Mouse (Mus musculus) embryonic fibroblast, embryonic 13.5 days (primary cell): ENCODE measurements at regions not wholly inside any gene's neighbourhood (a gene's known extent, or its start where the extent isn't known, plus 50 kb on each side); places are given as distances from the start of the nearest gene placed in this dataset.

ENCODE experiments used
- CTCF ChIP-seq: IDR thresholded peaks from 2 replicates; pipeline ENCODE4 v1.5.1; 2011; ENCODE audit warnings: mild to moderate bottlenecking, control low read depth, low read length, moderate library complexity, borderline replicate concordance; ENCODE audit not compliant: insufficient read depth
- POLR2A ChIP-seq: IDR thresholded peaks from 2 replicates; pipeline ENCODE4 v1.6.1; 2011; ENCODE audit warnings: low read depth, mild to moderate bottlenecking, control low read depth, low read length, moderate library complexity

- no peak for TF ChIP-seq POLR2A
- TF ChIP-seq CTCF: no peak
Observed at GRCm38 (mm10) chr15:93879006-93879405, 283.3 kb upstream of the Prickle1 start.
